Mouse (Mus musculus) left cerebral cortex, adult 2 months (tissue): ENCODE measurements around the gene Racgap1. TPM values are rescaled to one million over a fixed set of nuclear protein-coding genes. Genes with fewer than 3 reads are reported as not detected.

Experiments used
- DNase-seq, 2 experiments: peaks; one replicate each; pipeline ENCODE4 v3.0.0; 2021 to 2022; ENCODE audit warnings: low spot score in 2 of 2, mixed read lengths in 1 of 2; ENCODE audit errors: extremely low spot score in 1 of 2
- H3K27ac ChIP-seq: fragments of 200-600 bp; 2 replicates; pipeline ENCODE4 v1.8.1; 2022
- H3K4me3 ChIP-seq: fragments of 200-600 bp; 2 replicates; pipeline ENCODE4 v1.8.1; 2022
- CTCF ChIP-seq: fragments of 200-600 bp; IDR thresholded peaks from 2 replicates; pipeline ENCODE4 v1.8.1; 2022; ENCODE audit warnings: antibody characterized with exemption, mild to moderate bottlenecking, moderate library complexity
- intact Hi-C: fragments of 180-260 bp; cut with DNase I; formaldehyde crosslinking; loops from one replicate; pipeline ENCODE4 v1.15.1; 2025
- total RNA-seq, 2 experiments: library from RNA; stranded (reverse); gene quantifications; 2 replicates each; pipeline ENCODE4 v1.2.3; 2021

Racgap1 gene
- total RNA-seq, 2 experiments from 2014 or later, result 8.0 to 10.6 TPM

DNA sequence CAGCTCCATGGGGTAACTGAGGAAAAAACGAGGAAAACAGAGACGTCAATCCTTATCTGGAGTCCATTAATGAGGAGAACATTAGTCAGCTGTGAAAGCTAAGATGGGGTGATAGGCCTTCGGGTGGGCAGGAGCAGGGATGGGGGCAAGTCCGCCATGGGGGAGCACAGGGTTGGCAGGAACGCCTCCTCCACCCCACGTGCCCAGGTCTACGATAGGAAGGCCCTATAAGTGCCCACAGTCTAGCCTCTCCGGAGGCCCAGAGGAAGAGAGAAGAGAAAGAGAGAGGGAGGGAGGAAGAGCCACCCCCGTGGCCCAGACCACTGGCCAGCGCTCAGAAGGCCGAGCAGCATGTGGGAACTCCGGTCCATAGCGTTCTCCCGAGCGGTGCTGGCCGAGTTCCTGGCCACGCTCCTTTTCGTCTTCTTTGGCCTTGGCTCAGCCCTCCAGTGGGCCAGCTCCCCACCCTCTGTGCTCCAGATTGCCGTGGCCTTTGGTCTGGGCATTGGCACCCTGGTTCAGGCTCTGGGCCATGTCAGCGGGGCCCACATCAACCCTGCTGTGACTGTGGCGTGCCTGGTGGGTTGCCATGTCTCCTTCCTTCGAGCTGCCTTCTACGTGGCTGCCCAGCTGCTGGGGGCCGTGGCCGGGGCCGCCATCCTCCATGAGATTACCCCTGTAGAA is 72.5 kb downstream of the Racgap1 start, which contains the start of gene Aqp2:
Aqp2 (plus strand) TSS at position 254 of the 684 bp plus-strand sequence.
- TF ChIP-seq CTCF, result no peak
- intact Hi-C loops, result no loop called here
- DNase-seq, result no peak
- H3K27ac ChIP-seq, result no peak within 1 kb of the TSS
- no peak within 1 kb of the TSS for H3K4me3 ChIP-seq

Other genes with a start within 250 kb of the Racgap1 start
- 10 to 100 TPM; 19.2 to 21.3 TPM for gene Nckap5l, start 193.9 kb downstream of the Racgap1 start, total RNA-seq
- 1 to 10 TPM; 3.7 to 5.4 TPM for gene Bcdin3d, start 176.9 kb downstream of the Racgap1 start, total RNA-seq
- gene Faim2, start 123.5 kb downstream of the Racgap1 start, total RNA-seq, result 100 to 1,000 TPM; 421 to 422 TPM
- under 1 TPM in 1 of 2 experiments, not detected in 1; 0.25 TPM for gene Aqp2, start 72.6 kb downstream of the Racgap1 start, total RNA-seq
- gene Aqp5, start 60.9 kb downstream of the Racgap1 start, total RNA-seq, result under 1 TPM; 0.59 to 0.79 TPM
- under 1 TPM; 0.61 to 0.70 TPM for gene Aqp6, start 50.3 kb downstream of the Racgap1 start, total RNA-seq
- gene Asic1, start 18.7 kb upstream of the Racgap1 start, total RNA-seq, result 10 to 100 TPM; 66.7 to 81.0 TPM
- 100 to 1,000 TPM; 157 to 163 TPM for gene Smarcd1, start 50.5 kb upstream of the Racgap1 start, total RNA-seq
- 10 to 100 TPM in 1 of 2 experiments, 1 to 10 TPM in 1; 5.3 to 11.7 TPM for gene Gm17349, start 53.8 kb upstream of the Racgap1 start, total RNA-seq
- 100 to 1,000 TPM in 1 of 2 experiments, 10 to 100 TPM in 1; 90.7 to 100 TPM for gene Gpd1, start 65.9 kb upstream of the Racgap1 start, total RNA-seq
- gene Cox14, start 74.0 kb upstream of the Racgap1 start, total RNA-seq, result 100 to 1,000 TPM; 113 to 123 TPM
- 10 to 100 TPM; 32.3 to 34.7 TPM for gene Cers5, start 121.2 kb upstream of the Racgap1 start, total RNA-seq
- gene Lima1, start 223.8 kb upstream of the Racgap1 start, total RNA-seq, result 10 to 100 TPM in 1 of 2 experiments, 1 to 10 TPM in 1; 9.9 to 11.0 TPM